Mouse (Mus musculus) lung, embryonic 14.5 days (tissue): ENCODE measurements around the gene Coq4. TPM values are rescaled to one million over a fixed set of nuclear protein-coding genes. Genes with fewer than 3 reads are reported as not detected.

Source experiments
- ATAC-seq: fragments of 200-750 bp; cut with Nextera tagmentation; 2 replicates; pipeline ENCODE4 v1.8.0; 2017; ENCODE audit warnings: mild to moderate bottlenecking, moderate TSS enrichment, moderate library complexity; ENCODE audit not compliant: insufficient read depth
- DNase-seq: peaks from one replicate; pipeline ENCODE4 v3.0.0-alpha.2; 2015
- H3K27ac ChIP-seq: fragments of 300-500 bp; sonication (generic); 2 replicates; pipeline ENCODE4 v1.5.1; 2014; ENCODE audit warnings: low read depth, mild to moderate bottlenecking, moderate library complexity
- H3K27me3 ChIP-seq: fragments of 300-500 bp; sonication (generic); 2 replicates; pipeline ENCODE4 v1.6.1; 2014; ENCODE audit warnings: low read length, control low read depth; ENCODE audit not compliant: insufficient read depth
- H3K36me3 ChIP-seq: fragments of 300-500 bp; sonication (generic); 2 replicates; pipeline ENCODE4 v1.6.1; 2014; ENCODE audit warnings: control low read depth; ENCODE audit not compliant: insufficient read depth
- H3K4me1 ChIP-seq: fragments of 300-500 bp; sonication (generic); 2 replicates; pipeline ENCODE4 v1.6.1; 2014; ENCODE audit warnings: antibody characterized with exemption, control low read depth; ENCODE audit not compliant: insufficient read depth
- H3K4me2 ChIP-seq: fragments of 300-500 bp; sonication (generic); 2 replicates; pipeline ENCODE4 v1.6.1; 2014; ENCODE audit warnings: mild to moderate bottlenecking
- H3K4me3 ChIP-seq: fragments of 300-500 bp; sonication (generic); 2 replicates; pipeline ENCODE4 v1.5.1; 2014; ENCODE audit warnings: low read depth, low read length
- H3K9ac ChIP-seq: fragments of 300-500 bp; sonication (generic); 2 replicates; pipeline ENCODE4 v1.6.1; 2014
- H3K9me3 ChIP-seq: fragments of 300-500 bp; sonication (generic); 2 replicates; pipeline ENCODE4 v1.6.1; 2016; ENCODE audit warnings: low read depth, low read length, control low read depth
- CTCF ChIP-seq: IDR thresholded peaks from 2 replicates; pipeline ENCODE4 v1.5.1; 2016; ENCODE audit warnings: antibody characterized with exemption, low read depth
- WGBS: fragments of 180-500 bp; shearing (Covaris S2); extraction: QIAGEN DNeasy Blood & Tissue Kit; methylation state at CpG from one replicate; pipeline ENCODE4 v1.1.7; 2014; 5-methylcytosine and 5-hydroxymethylcytosine counted together
- microRNA-seq: library from miRNA; unstranded; fragments of <30 nt; microRNA quantifications from one replicate; pipeline ENCODE4, GENCODE M21; 2016; ENCODE audit warnings: borderline number of aligned reads
- polyA plus RNA-seq: library from polyadenylated mRNA; unstranded; fragments of >200 nt; fragmentation: Nextera tagmentation; extraction: Ambion mirVana; gene quantifications from 2 replicates; pipeline ENCODE4 v1.2.1, GENCODE M21; 2014

Coq4 gene
- polyA plus RNA-seq, 1 experiment from 2014 or later, result 37.5 TPM

DNA sequence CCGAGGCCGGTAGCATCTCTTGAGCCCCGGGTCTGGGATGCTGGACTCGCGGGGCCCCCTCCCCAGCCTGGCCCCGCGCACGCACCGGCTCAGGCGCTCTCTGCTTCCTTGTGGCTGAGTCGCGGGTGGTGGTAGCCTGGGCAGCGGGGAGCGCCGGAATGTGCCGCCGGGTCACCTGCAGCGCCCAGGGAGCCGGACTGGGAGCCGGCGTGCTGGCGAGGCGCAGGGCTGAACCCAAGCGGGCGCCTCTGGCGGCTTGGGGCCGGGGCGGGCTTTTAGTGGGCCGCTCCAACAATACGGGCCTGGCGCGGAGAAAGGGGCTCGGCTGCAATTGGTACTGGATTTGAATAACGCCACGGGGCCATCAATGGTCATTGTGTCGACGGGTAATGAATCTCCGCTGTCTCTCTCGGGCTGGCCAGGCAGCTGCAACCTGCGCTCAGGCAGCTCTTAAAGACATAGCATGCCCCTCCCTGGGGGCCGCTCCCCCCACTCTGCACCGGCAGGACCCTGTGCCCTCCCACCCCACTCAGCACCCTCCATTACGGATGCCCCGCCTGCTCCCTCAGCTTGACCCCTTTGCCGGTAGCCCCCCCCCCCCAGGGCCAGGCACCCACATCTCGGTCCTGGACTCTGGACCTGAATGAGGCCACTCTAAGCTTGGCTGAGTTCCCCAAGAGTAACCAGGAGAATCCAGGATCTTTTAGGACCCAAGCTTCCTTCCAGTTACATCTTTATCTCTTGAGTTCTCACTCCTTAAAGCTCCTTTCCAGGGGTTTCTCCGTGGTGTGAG is 59.0 kb downstream of the Coq4 start:
- Histone ChIP-seq H3K27ac (no peak overlapping the region), H3K4me2 (peak overlapping the region; percentile 39; the same call in 1 of the 2 replicates), H3K4me3 (peak overlapping the region; percentile 20), H3K9me3 (no peaks in the 10 kb centered on the region), H3K36me3 (peaks cover 35% of the 10 kb centered on the region), H3K9ac (no peak overlapping the region), H3K27me3 (peaks cover 54% of the 10 kb centered on the region), H3K4me1 (no peaks in the 10 kb centered on the region)
- DNase-seq, result no peak
- WGBS, result 8% methylated on average over 47 of the region's 47 CpGs
- TF ChIP-seq CTCF, result no peak
- no peak for ATAC-seq

DNA sequence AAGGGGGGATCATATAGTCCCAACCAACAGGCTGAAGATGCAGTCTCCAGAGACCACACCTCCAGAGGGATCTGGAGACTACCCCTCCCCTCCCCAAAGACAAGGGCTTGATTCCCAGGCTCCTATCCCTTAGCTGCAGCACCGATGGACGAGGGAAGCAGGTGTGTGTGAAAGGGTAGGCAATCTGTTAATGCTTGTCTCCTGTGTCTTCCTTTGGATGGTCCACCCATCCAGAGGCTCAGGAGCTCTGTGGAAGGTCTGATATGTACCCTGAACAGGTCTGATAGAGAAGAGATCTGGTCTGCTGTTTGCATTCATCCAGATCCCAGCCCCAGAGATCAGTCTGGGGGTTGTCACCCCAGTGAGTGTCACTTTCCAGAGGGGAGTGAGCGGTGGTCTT is 59.6 kb downstream of the Coq4 start:
- TF ChIP-seq CTCF, result no peak
- no peak for DNase-seq
- WGBS, result 47% methylated on average over 3 of the region's 3 CpGs
- Histone ChIP-seq H3K27ac (no peak overlapping the region), H3K4me3 (no peak overlapping the region), H3K4me2 (no peak overlapping the region), H3K9me3 (no peaks in the 10 kb centered on the region), H3K9ac (no peak overlapping the region), H3K27me3 (peaks cover 54% of the 10 kb centered on the region), H3K36me3 (peaks cover 29% of the 10 kb centered on the region), H3K4me1 (no peaks in the 10 kb centered on the region)
- no peak for ATAC-seq

Small RNA genes lying within 50 kb of the gene (microRNA-seq; reads per million reads assigned to microRNA genes)
- gene Mir219a-2 (not detected), gene Mir219b (not detected)

Other genes starting within 250 kb of the Coq4 start
- gene Rapgef1, start 167.8 kb upstream of the Coq4 start, polyA plus RNA-seq, result 18.3 and 20.5 TPM in 2 replicates
- gene Gm13420, start 35.8 kb upstream of the Coq4 start, polyA plus RNA-seq, result 1.6 and 2.1 TPM in 2 replicates
- not detected in 2 replicates for gene Gm13547, start 28.2 kb upstream of the Coq4 start, polyA plus RNA-seq
- gene Trub2, start 1.0 kb downstream of the Coq4 start, polyA plus RNA-seq, result 30.9 and 32.6 TPM in 2 replicates
- gene Slc27a4, start 15.1 kb downstream of the Coq4 start, polyA plus RNA-seq, result 11.7 and 12.0 TPM in 2 replicates
- 20.5 and 27.0 TPM in 2 replicates for gene Urm1, start 32.6 kb downstream of the Coq4 start, polyA plus RNA-seq
- gene Cercam, start 81.7 kb downstream of the Coq4 start, polyA plus RNA-seq, result 11.0 and 12.0 TPM in 2 replicates
- gene Odf2, start 101.7 kb downstream of the Coq4 start, polyA plus RNA-seq, result 64.2 and 73.1 TPM in 2 replicates
- 59.0 and 64.0 TPM in 2 replicates for gene Gle1, start 147.9 kb downstream of the Coq4 start, polyA plus RNA-seq
- gene Sptan1, start 178.1 kb downstream of the Coq4 start, polyA plus RNA-seq, result 149 and 154 TPM in 2 replicates